Mouse (Mus musculus): Measurements from ENCODE around the gene Hspa12b. TPM values are rescaled to one million over a fixed set of nuclear protein-coding genes. Genes with fewer than 3 reads are reported as not detected.

Gene Hspa12b
- total RNA-seq, 2 experiments from 2014 or later = 30.6 to 30.7 TPM

DNA sequence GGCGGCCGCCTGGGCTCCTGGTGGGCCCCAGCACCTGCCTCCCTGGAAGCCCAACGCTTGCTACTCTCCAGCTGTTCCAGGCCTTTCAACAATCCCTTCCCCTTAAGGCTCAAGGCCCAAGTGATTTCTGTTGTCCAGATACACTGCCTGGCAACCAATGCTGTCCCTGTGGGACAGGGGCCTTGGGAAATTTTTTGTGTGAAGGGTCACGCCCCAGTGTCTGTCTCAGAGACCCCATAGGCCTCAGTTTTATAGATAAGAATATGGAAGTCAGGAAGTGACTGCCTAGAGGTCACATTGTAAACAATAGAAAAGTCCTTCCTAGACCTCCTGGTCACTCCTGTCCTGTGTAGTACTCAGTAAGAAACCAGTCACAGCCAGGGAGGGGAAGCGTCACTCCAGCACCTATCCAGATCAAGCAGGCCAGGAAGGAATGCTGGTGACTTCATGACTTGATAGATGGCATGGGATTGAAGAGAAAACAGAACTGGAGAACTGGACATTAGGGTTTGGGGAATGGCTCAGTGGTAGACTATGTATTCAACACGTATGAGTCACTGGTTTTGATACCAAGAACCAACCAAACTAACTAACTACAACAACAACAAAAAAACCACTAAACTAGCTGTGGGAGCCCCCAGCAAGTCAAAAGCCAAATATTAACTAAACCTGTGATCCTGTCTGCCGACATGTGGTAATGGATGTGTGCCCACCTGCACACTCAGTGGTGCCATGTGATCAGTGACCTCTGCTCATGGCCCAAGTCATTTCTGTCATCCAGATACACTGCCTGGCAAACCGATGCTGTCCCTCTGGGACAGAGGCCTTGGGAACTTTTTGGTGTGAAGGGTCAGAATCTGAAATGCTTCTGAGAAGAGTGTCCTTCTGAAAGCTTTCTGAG is 21.5 kb downstream of the Hspa12b start:
- peak in 1 of 2 experiments; percentile 12 for DNase-seq

- no peak for DNase-seq
Observed at GRCm38 (mm10) chr2:131149254-131149578, 22.1 kb downstream of the Hspa12b start.

DNA sequence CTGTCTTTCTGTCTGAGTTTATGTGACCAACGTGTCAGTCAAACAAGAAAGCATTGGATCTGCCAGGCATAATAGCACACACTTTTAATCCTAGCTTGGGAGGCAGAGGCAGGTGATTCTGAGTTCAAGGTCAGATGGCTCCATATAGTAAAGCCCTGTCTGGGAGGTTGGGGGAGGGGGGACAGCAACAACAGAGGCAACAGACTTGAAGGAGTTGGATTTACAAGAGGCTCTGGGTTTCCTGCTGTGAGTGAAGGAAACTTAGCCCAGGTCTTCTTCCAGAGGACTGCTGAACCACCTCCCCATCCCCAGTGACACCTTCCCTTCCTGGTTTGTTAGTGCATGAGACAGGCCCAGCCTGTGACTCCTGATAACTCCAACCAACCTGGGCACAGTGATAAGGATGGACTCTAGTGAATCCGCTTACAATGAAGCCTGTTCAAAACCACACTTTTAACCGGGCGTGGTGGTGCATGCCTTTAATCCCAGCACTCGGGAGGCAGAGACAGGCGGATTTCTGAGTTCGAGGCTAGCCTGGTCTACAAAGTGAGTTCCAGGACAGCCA is 25.2 kb downstream of the Hspa12b start:
- DNase-seq = no peak

DNA sequence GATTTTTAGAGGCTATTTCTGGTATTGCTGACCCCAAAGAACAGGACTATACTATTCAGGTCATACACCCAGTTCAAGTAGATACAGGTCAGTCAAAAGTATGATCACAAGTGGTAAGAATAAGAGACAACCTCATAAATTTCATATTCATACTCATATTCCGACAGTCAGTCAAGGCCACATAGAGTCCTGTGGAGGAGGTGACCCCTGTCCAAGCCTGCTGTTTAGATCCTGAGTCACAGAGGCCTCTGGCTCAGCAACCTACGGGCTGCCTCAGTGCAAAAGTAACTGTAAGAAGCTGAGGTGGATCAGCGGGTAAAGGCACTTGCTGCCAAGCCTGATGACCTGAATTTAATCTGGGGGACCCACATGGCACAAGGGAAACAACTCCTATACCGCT is 27.0 kb downstream of the Hspa12b start:
- no peak for DNase-seq

DNA sequence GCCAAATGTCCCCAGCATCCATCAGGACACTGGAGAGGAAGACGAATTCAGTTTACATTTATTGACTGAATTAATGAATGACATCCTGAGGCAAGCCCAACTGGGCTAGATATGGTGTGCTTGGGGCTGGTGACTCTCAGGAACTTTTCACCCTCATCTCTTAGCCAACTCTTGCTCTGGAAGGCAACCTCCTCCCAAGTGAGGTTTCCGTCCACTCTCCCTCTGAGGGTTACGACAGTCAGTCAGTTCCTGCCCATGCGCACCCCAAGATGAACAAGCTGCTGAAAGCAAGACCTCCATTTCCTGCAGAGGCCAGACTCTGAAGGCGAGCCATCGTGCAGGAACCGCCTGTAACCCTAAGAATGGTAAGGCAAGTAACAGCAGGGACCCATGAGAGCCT is 29.9 kb downstream of the Hspa12b start:
- DNase-seq = no peak

DNA sequence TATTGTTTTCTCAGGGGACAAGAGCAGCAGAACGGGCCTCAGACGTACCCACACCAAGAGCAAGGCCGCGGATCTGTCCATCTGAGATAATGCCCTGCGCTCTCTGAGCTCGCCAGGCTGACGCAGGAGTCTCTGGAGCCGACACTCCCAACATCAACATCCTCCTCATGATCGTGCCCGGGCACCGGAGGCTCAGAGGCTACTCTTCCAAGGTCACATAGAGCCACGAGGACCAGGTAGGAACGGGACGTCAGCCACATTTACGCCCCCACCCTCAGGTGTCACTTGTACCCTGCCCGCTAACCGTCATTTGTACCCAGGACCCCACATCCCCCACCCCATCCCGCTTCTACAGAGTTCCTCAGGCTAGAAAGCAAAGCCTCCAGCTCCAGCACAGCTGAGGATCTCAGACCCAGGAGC is 32.4 kb downstream of the Hspa12b start:
- no peak for DNase-seq

DNA sequence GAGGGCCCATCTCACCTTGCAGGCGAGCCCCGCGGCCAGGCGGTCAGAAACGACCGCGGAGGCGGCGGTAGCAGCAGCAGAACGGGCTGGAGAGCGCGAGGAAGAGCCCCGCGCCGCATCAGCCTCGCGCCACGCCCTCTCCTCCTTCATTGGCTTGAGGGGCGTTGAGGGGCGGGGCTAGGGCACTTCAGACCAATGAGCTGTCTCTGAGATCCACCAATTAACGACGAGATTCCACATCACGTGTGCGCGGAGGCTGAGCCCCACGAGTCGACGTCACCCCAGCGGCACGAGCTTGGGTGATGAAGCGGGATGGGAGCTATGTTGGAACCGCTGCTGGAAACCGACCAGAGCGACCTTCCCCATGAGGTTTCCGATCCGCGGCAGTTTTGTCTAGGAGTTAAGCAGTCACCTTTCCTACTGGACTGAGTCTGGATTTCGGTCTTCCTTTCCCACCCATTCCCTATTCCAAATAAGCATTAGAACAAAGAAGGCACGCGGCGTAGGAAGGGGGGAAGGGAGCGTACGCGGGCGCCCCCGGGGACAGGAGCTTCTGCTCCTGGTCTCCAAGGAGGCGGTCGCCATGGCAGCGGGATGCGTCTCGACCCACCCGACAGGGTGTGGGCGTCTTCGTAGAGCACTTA is 33.0 kb downstream of the Hspa12b start, which contains the start of gene 1700037H04Rik:
Gene 1700037H04Rik, minus strand, starts transcription at position 144 of the 644 bp plus-strand sequence.
- DNase-seq = peak; percentile 97 to 98

DNA sequence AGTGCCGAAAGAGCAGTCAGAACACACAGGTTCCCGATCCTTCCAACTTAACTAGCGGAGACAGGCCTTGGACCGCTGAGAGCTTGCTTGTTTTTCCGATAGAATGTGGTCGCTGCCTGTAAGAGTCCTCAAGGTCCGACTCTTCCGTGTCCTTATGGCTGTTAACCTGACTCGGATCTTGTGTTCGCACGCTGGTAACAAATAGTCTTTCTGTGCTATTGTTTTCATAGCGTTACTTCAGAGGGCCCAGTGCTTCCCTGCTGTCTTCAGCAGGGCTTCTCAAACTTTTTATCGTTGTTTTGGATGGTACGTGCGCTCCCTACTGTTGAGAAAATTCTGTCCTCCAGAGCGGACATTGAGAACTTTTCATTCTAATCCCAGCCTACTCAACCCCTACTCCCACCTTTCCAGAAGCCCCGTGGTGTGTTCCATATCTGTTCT is 33.6 kb downstream of the Hspa12b start:
- DNase-seq = peak; percentile 67 to 72

GRCm38 (mm10) chr2:131163924-131164323 is 36.8 kb downstream of the Hspa12b start:
- no peak for DNase-seq

DNA sequence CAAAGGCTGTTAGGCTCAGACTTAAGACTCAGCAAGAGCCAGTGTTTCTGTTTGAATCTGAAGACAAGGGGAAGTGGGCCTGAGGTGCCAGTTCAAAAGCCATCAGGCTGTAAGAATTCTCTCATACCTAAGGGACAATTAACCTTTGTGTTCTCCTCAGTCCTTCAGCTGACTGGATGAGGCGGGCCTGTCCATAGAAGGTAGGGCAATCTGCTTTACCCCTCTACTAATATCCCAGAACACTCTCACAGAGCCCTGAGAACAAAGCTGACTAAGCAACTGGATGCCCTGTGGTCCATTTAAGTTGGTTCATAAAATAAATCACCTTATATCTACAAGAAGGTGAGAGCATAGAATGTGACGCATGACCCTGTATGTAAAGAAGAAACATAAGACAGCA is 39.1 kb downstream of the Hspa12b start:
- no peak for DNase-seq

DNA sequence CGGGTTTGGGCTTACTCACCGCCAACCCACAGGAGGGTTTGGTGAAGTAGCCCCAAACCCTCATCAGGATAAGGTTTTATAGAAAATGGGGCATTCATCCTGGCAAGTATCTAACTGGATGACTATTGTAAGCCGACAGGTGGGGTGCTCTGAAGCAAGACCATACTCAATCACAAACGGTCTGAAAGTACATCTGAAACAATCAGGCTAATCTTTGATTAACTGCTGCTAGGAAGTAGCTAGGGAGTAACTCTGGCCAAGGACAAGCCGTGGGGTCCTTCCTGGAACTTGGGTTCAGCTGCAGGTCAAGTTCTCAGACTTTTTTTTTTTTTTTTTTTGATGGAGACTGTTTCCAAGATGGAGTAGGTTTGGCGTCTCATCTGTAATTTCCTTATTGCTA is 40.9 kb downstream of the Hspa12b start:
- DNase-seq = no peak

DNA sequence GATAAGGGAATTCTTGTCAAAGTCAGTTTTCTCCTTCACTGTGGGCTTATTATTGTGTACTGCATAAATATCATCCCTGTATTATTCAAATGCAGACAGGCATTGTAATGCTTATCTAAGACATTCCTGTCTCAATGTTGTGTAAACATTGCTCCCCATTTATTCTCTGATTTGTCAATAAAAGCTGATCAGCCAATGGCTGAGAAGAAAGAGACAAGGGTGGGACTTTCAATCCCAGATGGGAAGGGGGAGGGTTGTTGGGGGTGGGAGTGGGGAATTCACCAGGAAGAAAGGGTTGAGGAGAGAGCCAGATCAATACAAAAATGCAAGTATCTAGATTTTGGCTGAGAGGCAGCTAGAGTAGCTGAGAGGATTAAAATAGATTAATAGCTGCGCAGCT is 41.8 kb downstream of the Hspa12b start:
- DNase-seq = no peak

- no peak for DNase-seq
Observed at GRCm38 (mm10) chr2:131170936-131171335, 43.9 kb downstream of the Hspa12b start.

DNA sequence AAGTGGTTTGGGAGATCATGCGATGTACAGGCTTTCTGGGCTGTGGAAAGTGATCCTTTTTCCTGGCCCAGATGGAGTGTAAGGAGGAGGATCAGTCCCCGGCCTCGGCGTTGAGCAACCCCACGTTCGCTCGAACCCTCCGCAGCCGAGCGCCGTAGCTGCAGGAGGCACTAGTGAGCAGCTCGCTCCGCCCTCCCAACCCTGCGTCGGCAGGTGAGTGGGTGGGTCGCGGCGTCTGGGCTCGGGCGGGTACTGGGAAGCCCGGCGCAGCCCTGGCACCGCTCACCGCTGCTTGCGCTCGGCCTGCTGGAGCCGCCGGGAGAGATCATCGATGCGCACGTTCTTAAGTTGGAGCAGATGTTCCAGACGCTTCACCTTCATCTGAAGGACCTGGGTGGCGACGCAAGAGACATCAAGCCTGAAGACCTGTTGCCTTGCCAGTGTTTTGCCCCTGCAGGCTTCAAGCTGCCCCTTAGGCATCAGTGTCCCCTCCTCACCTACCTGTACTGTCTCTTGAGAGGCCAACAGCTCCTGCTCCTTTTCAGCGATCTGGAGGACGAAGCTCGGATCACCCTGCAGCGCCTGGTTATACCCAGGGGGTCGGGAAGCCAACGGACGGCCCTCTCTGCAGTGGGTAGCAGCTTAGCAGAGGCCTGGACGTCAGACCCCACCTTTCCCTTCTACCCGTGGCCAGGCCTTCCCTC is 44.5 kb downstream of the Hspa12b start:
- peak; percentile 76 to 82 for DNase-seq

- no peak for DNase-seq
Observed at GRCm38 (mm10) chr2:131172322-131172721, 45.2 kb downstream of the Hspa12b start.

- peak; percentile 81 to 86 for DNase-seq
Observed at GRCm38 (mm10) chr2:131174700-131175099, 47.6 kb downstream of the Hspa12b start.

DNA sequence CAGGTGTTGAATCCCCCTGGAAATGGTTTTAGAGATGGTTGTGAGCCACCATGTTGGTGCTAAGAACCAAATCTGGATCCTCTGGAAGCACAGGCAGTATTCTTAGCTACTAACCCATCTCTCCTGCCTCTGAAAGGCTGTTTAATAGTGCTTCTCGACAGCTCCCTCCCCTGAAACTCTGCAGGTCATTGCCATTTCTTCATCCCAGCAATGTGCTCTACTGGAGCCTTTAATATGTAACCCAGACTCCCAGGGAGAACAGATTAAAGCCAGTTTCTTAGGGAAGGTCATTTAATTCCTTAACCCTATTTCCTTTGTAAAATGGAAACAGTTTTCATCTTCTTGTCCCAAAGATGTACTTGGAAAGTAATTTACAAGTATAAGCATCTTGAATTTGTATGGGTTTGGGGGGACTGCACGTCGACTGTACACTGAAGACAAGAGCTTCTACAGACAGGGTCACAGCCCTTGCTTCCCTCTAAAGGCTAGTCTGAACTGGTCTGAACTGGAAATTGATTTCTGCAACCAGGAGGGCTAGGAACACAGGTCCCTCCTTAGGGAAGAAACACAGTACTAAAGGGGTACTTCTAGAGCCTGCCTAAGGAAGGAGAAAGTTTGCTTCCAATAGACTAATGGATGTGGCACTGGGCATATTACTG is 48.3 kb downstream of the Hspa12b start:
- DNase-seq = no peak

DNA sequence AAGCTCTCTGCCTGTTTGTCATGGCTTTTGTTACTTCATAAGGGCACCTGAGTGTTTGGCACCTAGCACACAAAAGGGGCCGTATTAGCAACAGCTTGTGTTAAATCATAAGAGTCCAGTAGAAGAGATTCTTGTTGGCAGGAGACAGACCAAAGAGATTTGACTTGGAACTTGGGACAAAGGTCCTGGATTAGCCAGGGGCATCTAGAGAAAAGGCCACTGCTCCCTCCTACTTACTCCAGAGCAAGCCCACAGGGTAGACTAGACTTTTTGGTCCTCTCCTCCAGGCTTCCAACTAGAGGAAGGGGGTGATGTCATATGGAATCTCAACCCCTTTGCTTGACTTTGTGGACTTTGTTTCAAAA is 48.8 kb downstream of the Hspa12b start:
- DNase-seq = no peak

DNA sequence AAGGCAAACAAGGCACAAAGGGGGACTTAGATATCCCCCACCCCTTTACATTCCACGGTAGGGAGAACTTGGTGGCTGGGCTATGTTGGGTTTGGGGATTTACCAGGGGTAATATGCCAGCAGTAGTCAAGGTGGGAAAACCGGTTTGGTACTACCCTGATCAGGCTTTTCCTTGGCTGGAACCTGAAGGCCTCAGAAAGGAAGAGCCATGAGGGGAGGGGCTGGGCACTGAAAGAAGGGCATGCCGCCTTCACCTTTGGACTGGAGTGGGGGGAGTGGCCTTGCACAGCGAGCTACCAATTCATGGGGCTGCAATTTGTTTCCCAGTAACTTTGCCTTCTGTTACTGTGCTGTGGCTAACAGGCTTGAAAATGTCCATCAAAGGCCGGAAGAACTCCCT is 49.4 kb downstream of the Hspa12b start:
- DNase-seq = no peak

- no peak for DNase-seq
Observed at GRCm38 (mm10) chr2:131177932-131178331, 50.9 kb downstream of the Hspa12b start.

DNA sequence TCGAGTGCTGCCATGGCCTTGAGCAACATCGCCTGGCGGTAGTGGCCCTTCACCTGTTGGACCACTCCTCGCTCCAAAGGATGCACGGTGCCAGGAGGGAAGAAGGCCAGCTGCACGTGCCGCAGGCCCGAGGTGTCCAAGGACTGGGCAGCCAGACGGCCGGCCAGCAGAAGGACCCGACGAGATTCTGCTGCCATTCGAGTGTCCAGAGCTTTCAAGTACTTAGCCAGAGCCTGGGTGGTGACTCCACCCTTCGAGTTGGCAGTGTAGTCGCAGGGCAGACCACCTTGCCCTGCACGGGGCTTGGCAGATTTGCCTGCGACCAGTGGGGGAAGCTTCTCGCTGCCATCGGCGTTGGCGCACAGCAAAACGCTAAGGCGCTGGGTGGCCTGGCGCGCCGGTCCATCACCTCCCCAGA is 51.8 kb downstream of the Hspa12b start:
- DNase-seq = peak in 1 of 2 experiments; percentile 44
